Mouse (Mus musculus): Measurements from ENCODE around the gene Prss16. TPM values are rescaled to one million over a fixed set of nuclear protein-coding genes. Genes with fewer than 3 reads are reported as not detected.

The Prss16 gene
- polyA plus RNA-seq, 1 experiment from 2014 or later, result 10.0 TPM

DNA sequence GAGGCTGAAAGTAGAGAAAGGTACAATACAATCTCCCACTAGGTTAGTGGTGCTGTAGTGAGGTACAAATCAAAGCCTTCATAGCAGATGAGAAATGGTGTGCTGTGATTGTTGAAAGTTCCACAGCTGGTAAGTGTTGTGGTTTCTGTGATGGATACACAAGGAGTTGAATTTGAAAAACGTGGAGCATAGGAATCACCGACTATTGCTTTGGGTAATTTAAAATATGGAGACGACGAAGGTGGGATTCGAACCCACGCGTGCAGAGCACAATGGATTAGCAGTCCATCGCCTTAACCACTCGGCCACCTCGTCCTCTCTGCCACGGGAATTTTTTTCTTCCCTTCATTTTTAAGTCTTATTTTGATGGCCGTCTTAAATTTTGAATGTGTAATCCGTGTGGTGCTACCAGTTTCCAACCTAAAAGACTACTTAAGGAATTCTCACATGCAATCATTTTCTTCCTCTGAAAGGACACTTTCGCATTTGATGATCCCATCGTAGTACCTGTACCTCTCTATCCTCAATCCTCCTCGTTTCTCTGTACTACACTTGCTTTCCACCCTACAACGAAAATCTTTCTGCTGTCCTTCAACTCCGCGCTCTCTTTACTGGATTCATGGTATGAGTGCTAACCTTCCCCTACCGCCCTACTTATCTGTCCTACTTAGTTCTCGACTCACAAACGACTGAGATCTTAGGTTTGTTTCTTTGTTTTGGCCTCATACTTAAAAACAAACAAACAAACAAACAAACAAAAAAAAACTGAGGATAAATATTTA, 15.4 kb downstream of the Prss16 start:
- H3K4me2 ChIP-seq (ENCODE audit: low read depth, low read length), result peak overlapping the region; percentile 13
- no peak overlapping the region for H3K4me3 ChIP-seq (ENCODE audit: low read length)

DNA sequence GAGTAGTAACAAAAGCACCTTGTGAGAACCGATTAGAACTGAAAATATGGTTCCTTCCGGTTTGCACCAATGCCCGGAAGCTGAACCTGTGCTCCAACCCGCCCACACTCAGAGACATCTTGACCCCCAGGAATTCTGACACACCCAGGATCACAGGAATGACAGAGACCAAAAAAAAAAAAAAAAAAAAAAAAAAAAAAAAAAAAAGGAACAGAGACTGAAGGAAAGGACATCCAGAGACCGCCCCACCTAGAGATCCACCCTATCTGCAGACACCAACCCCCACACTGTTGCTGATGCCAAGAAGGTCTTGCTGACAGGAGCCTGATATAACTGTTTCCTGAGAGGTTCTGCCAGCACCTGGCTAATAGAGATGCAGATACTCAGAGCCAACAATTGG, 17.0 kb downstream of the Prss16 start:
- whole genome bisulfite sequencing, result 80% methylated on average over 5 of the region's 5 CpGs
- Histone ChIP-seq H3K27ac (ENCODE audit: low read length) (no peak overlapping the region), H3K27me3 (ENCODE audit: control insufficient read depth, insufficient read depth, low read depth, low read length) (peaks cover 11% of the 10 kb centered on the region), H3K36me3 (ENCODE audit: control insufficient read depth, insufficient read depth, low read length) (no peaks in the 10 kb centered on the region), H3K4me1 (replicated peaks; ENCODE audit: control insufficient read depth, insufficient read depth, low read length) (peaks cover 10% of the 10 kb centered on the region; the same call in 1 of the 2 replicates), H3K9me3 (ENCODE audit: control insufficient read depth, low read length) (no peaks in the 10 kb centered on the region), H3K4me2 (ENCODE audit: low read depth, low read length) (no peak overlapping the region), H3K9ac (ENCODE audit: low read length) (no peak overlapping the region), H3K4me3 (ENCODE audit: low read length) (no peak overlapping the region)
- no peak for ATAC-seq (ENCODE audit: low read depth)

More for the DNA sequence above, 15.4 kb downstream of the Prss16 start:
- no peak for ATAC-seq (ENCODE audit: low read depth)
- no peaks in the 10 kb centered on the region for H3K9me3 ChIP-seq (ENCODE audit: control insufficient read depth, low read length)
- H3K27ac ChIP-seq (ENCODE audit: low read length), result no peak overlapping the region
- H3K36me3 ChIP-seq (ENCODE audit: control insufficient read depth, insufficient read depth, low read length), result no peaks in the 10 kb centered on the region
- H3K4me1 ChIP-seq (replicated peaks; ENCODE audit: control insufficient read depth, insufficient read depth, low read length), result peaks cover 10% of the 10 kb centered on the region; the same call in 1 of the 2 replicates
- 4% methylated on average over 22 of the region's 22 CpGs for WGBS
- H3K9ac ChIP-seq (ENCODE audit: low read length), result no peak overlapping the region
- peaks cover 26% of the 10 kb centered on the region for H3K27me3 ChIP-seq (ENCODE audit: control insufficient read depth, insufficient read depth, low read depth, low read length)

DNA sequence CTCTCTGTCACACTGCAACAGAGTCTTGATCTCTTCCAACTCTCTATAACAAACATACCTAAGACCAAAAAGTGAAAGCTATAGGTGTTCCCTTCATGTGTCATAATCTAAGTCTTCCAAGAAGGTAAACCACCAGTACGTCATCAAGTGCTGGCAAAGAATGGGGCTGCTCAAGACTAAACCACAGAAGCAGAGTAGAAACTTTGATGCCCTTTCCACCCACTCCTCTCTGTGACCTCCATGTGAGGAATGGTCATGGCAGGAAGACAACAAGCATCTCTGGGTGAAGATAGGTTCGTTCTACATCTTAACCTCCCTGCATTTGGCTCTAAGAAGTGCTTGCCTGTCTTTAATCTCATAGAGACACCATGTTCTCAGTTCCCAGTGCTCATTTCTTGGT, 25.1 kb downstream of the Prss16 start:
- peaks cover 4% of the 10 kb centered on the region; the same call in 1 of the 2 replicates for H3K27me3 ChIP-seq (ENCODE audit: control insufficient read depth, insufficient read depth, low read depth, low read length)
- H3K4me2 ChIP-seq (ENCODE audit: low read depth, low read length), result no peak overlapping the region
- ATAC-seq (ENCODE audit: low read depth), result no peak
- H3K36me3 ChIP-seq (ENCODE audit: control insufficient read depth, insufficient read depth, low read length), result no peaks in the 10 kb centered on the region
- H3K27ac ChIP-seq (ENCODE audit: low read length), result no peak overlapping the region
- no peaks in the 10 kb centered on the region for H3K9me3 ChIP-seq (ENCODE audit: control insufficient read depth, low read length)
- no peak overlapping the region for H3K4me3 ChIP-seq (ENCODE audit: low read length)
- no peaks in the 10 kb centered on the region for H3K4me1 ChIP-seq (replicated peaks; ENCODE audit: control insufficient read depth, insufficient read depth, low read length)
- no peak overlapping the region for H3K9ac ChIP-seq (ENCODE audit: low read length)
- 85% methylated on average over 2 of the region's 2 CpGs for WGBS

DNA sequence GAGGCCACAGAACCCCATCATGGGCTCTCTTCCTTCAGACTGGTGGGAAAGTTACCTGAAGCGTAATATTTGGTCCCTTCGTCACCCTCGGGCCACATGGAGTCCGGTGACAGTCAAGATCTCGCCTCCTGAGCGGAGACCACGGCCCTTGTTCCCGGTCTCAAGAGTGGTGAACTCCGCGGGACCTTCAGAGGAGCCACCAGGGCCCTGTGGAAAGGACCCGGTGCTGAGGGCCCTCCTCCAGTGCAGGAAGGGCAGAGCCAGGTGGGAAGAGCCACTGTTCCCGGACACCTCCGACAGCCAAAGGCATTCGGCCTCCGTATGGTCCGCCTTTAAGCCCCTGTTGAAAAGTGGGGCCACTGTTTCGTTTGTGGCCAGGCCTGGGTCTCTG, 27.7 kb downstream of the Prss16 start:
- H3K27me3 ChIP-seq (ENCODE audit: control insufficient read depth, insufficient read depth, low read depth, low read length), result peaks cover 5% of the 10 kb centered on the region; the same call in 1 of the 2 replicates
- peak overlapping the region; percentile 61 for H3K4me3 ChIP-seq (ENCODE audit: low read length)
- peak; percentile 57; the same call in 1 of the 2 replicates for ATAC-seq (ENCODE audit: low read depth)
- H3K4me2 ChIP-seq (ENCODE audit: low read depth, low read length), result peak overlapping the region; percentile 94
- H3K36me3 ChIP-seq (ENCODE audit: control insufficient read depth, insufficient read depth, low read length), result no peaks in the 10 kb centered on the region
- peak overlapping the region; percentile 79 for H3K9ac ChIP-seq (ENCODE audit: low read length)
- H3K9me3 ChIP-seq (ENCODE audit: control insufficient read depth, low read length), result no peaks in the 10 kb centered on the region
- WGBS, result 5% methylated on average over 17 of the region's 17 CpGs
- no peak overlapping the region for H3K27ac ChIP-seq (ENCODE audit: low read length)
- H3K4me1 ChIP-seq (replicated peaks; ENCODE audit: control insufficient read depth, insufficient read depth, low read length), result no peaks in the 10 kb centered on the region

DNA sequence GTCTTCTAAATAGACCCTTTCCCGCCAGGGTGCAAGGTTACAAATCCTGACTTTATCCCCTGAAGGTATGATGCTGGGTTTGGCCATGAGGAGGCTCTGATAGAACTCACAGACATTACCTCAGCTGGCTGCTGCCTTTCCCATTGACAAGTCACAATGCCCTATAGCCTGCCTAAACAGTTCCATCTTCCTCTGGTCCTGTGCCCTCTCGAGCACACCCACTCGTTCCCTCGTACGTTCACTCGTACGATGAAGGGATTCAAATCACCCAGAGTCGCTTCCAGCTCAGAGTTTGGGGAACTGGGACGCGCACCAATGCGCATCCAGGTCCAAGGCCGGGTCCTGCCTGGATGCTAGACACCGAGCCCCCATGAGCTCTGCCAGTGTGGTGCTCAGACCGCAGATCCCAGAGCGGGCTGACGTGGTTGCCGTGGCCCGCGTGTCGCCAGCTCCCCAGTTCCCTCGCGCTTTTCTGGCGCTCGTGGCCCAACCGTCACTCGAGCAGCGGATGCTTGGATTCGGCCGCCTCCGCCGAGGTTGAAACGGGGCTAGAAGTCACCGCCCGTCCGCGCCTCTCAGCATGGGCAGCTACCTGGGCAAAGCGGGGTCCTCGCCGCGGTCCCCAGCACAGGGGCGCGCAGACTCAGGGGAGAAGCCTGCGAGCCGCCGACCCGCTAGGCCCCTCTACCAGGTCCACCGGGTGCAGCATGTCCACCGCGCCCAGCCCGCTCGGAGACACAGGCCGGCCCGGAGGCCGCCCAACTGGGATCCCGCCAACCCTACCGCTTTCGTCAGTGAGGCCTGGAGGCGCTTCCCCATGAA, 28.4 kb downstream of the Prss16 start, which contains the start of gene Pom121l2:
Gene Pom121l2, plus strand, starts transcription at position 214 of the 822 bp plus-strand sequence.
- ATAC-seq (ENCODE audit: low read depth), result peak; percentile 92
- H3K27me3 ChIP-seq (ENCODE audit: control insufficient read depth, insufficient read depth, low read depth, low read length), result peaks cover 5% of the 10 kb centered on the region; the same call in 1 of the 2 replicates

DNA sequence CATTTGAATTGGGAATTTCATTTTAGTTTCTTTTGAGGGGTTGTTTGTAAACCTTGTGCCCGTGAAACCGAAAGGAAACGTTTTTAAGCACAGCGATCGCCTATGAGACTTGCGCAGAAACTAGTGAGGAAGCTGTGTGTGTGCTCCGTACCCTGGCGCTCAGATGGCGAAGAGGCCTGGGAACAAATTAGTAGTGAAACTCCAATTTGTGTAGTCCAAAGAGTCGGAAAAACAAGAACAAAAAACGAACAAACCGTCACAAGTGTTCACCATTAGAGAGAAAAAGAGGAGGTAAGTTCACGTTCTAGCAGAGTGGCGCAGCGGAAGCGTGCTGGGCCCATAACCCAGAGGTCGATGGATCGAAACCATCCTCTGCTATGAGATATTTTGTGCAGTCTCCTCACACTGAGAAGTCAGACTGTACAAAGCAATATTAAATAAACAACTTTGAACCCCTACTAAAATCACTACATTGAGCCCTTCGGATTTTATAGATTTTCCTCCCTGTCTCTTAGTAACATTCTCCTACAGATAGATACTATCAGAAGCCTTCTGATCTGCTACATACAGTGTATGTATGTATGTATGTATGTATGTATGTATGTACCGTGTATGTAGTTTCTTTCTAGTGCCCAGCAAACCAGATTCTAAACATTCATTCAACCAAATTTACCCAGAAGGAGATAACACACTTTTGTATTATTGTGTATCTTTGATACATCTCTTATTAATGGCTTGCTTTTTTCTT, 34.6 kb downstream of the Prss16 start:
- 3% methylated on average over 20 of the region's 20 CpGs for WGBS
- ATAC-seq (ENCODE audit: low read depth), result peak; percentile 95
- Histone ChIP-seq H3K27ac (ENCODE audit: low read length) (peak overlapping the region; percentile 89), H3K4me1 (replicated peaks; ENCODE audit: control insufficient read depth, insufficient read depth, low read length) (no peaks in the 10 kb centered on the region), H3K4me3 (ENCODE audit: low read length) (peak overlapping the region; percentile 59), H3K9me3 (ENCODE audit: control insufficient read depth, low read length) (no peaks in the 10 kb centered on the region), H3K9ac (ENCODE audit: low read length) (peak overlapping the region; percentile 71), H3K27me3 (ENCODE audit: control insufficient read depth, insufficient read depth, low read depth, low read length) (peaks cover 3% of the 10 kb centered on the region; the same call in 1 of the 2 replicates), H3K36me3 (ENCODE audit: control insufficient read depth, insufficient read depth, low read length) (no peaks in the 10 kb centered on the region), H3K4me2 (ENCODE audit: low read depth, low read length) (peak overlapping the region; percentile 45)

More for the DNA sequence above, 28.4 kb downstream of the Prss16 start, which contains the start of gene Pom121l2:
- Histone ChIP-seq H3K36me3 (ENCODE audit: control insufficient read depth, insufficient read depth, low read length) (no peaks in the 10 kb centered on the region), H3K4me3 (ENCODE audit: low read length) (peak within 1 kb of the TSS; percentile 61), H3K4me2 (ENCODE audit: low read depth, low read length) (peak within 1 kb of the TSS; percentile 94), H3K27ac (ENCODE audit: low read length) (no peak within 1 kb of the TSS), H3K9ac (ENCODE audit: low read length) (peak within 1 kb of the TSS; percentile 79), H3K9me3 (ENCODE audit: control insufficient read depth, low read length) (no peaks in the 10 kb centered on the region), H3K4me1 (replicated peaks; ENCODE audit: control insufficient read depth, insufficient read depth, low read length) (no peaks in the 10 kb centered on the region)
- WGBS, result under 1% methylated on average over 55 of the region's 58 CpGs

DNA sequence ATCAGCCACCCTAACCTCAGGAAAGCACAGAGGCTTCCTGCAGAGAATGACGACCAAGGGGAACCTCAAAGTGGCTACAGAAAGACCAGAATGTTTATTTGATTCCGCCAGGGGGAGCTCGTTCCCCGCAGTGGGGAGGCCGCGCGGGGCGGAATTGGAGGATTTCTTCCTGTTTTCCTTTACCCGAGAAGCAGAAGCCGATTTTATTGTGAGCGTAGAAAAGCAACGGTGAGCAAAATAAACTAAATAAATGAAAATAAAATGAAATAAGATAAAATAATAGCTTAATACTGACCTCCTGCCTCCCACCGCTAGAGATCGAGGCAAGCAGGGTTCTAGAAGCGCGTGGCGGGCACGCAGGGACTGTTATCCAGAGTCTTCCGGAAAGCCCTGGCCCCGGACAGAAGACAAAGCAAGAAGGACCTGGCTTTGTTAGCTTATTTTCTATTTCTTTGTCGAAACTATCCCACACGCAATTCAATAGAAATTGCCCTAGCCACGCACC, 35.3 kb downstream of the Prss16 start:
- H3K9ac ChIP-seq (ENCODE audit: low read length), result peak overlapping the region; percentile 71
- peak; percentile 91 for ATAC-seq (ENCODE audit: low read depth)
- H3K27ac ChIP-seq (ENCODE audit: low read length), result peak overlapping the region; percentile 89
- WGBS, result under 1% methylated on average over 23 of the region's 23 CpGs
- H3K9me3 ChIP-seq (ENCODE audit: control insufficient read depth, low read length), result no peaks in the 10 kb centered on the region
- peak overlapping the region; percentile 45 for H3K4me2 ChIP-seq (ENCODE audit: low read depth, low read length)
- H3K36me3 ChIP-seq (ENCODE audit: control insufficient read depth, insufficient read depth, low read length), result no peaks in the 10 kb centered on the region
- H3K4me1 ChIP-seq (replicated peaks; ENCODE audit: control insufficient read depth, insufficient read depth, low read length), result no peaks in the 10 kb centered on the region
- H3K27me3 ChIP-seq (ENCODE audit: control insufficient read depth, insufficient read depth, low read depth, low read length), result no peaks in the 10 kb centered on the region
- H3K4me3 ChIP-seq (ENCODE audit: low read length), result peak overlapping the region; percentile 59

DNA sequence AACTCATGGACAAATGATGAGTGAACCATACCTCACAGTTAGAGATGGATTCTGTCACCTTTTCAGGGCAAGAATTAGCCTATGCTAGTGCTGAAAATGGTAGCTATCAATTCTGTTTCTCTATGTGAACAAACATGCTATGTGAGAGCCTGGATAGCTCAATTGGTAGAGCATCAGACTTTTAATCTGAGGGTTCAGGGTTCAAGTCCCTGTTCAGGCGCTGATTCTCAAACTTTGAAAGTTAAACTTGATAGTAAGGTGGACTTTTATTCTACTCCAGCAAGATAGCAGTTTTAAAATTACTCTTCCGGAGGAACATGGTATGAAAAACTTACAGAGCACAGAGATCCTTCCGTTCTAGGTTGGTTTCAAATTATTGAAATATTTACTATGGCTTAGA, 37.9 kb downstream of the Prss16 start:
- ATAC-seq (ENCODE audit: low read depth), result no peak
- H3K9me3 ChIP-seq (ENCODE audit: control insufficient read depth, low read length), result no peaks in the 10 kb centered on the region
- WGBS, result 36% methylated on average over 3 of the region's 3 CpGs

More for the DNA sequence above, 37.9 kb downstream of the Prss16 start:
- Histone ChIP-seq H3K27ac (ENCODE audit: low read length) (no peak overlapping the region), H3K4me1 (replicated peaks; ENCODE audit: control insufficient read depth, insufficient read depth, low read length) (no peaks in the 10 kb centered on the region), H3K36me3 (ENCODE audit: control insufficient read depth, insufficient read depth, low read length) (no peaks in the 10 kb centered on the region), H3K9ac (ENCODE audit: low read length) (no peak overlapping the region), H3K4me3 (ENCODE audit: low read length) (no peak overlapping the region), H3K27me3 (ENCODE audit: control insufficient read depth, insufficient read depth, low read depth, low read length) (no peaks in the 10 kb centered on the region), H3K4me2 (ENCODE audit: low read depth, low read length) (no peak overlapping the region)

Data from lung, embryonic 16.5 days (tissue).